Mouse (Mus musculus) cerebellum, adult 8-10 months (tissue): Measurements from ENCODE around the gene Rem2.

Experiments used
- DNase-seq: peaks from one replicate; pipeline ENCODE4 v3.0.0; 2022

Rem2 gene

DNA sequence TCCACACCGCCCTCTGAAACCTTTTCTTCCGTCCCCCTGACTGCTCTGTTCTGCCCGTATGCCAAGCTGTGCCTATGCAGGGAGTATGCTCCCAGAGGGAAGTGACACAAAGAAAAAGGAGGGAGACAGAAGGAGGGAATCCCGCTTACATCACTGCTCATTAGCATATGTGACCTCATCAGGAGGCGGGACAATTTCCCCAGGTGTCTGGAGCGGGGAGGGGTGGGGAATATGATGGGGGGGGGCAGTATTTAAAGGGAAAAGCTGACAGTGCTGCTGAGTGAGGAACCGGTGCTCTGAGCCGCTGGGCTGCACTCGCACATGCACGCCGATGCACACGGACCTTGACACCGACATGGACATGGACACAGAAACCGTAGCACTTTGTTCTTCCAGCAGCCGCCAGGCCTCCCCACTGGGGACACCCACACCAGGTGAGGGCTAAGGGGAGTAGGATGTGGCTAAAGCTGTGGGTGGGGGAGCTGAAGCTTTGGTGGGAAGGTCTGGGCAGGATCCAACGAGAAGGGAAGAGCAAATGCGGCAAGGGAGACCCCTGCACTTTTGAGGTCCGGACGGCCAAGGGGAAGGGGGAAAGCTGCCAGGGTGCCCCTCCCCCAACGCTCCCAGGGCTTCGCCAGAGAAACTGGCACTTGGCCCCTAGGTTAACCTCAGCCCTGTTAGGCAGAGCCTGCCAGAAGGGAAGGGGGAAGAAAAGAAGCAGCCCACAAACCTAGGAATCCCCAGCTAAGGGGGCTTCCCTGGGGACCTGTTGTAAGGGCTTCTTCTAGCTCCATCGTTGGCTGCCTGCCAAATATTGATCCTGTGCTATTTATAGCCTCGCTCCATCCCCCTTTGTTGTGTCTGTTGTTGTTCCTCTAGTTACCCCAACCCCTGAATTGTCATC, at the start of gene Rem2:
Gene Rem2, plus strand, starts transcription at position 160 of the 904 bp plus-strand sequence.
- DNase-seq, result peak; percentile 82

DNA sequence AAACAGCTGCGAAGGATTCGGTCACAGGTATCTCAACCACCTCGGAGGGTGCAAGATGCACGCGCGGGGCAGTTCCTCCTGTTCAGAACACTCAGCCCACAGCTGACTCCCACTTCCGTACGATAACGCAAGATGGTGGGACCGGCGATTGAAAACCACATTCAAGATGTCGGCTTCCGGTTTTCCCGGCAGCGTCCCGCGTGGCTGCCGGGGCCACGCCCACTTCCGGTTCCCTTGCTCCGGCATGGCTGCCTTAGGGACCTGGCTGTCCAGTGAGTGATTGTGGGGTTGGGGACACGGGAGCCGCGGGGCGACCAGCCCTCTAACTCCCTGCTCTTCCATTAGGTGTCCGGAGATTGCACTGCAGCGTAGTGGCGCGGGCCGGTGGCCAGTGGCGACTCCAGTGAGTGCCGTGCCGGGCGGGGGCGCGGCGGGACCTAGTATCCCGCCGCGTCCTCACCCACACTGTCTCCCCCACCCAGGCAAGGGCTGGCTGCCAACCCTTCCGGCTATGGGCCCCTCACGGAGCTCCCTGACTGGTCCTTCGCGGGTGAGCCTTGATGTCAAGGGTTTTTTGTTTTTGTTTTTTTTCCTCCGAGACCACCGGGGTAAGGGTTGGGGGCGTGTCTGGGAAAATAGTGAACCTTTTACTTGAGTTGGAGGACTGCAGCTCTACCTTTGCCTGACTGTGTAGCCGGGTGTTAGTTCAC, 49.1 kb upstream of the Rem2 start, which contains the start of gene Mrpl52:
Gene Mrpl52, plus strand, starts transcription at position 221 of the 710 bp plus-strand sequence.
- DNase-seq, result peak; percentile 85

DNA sequence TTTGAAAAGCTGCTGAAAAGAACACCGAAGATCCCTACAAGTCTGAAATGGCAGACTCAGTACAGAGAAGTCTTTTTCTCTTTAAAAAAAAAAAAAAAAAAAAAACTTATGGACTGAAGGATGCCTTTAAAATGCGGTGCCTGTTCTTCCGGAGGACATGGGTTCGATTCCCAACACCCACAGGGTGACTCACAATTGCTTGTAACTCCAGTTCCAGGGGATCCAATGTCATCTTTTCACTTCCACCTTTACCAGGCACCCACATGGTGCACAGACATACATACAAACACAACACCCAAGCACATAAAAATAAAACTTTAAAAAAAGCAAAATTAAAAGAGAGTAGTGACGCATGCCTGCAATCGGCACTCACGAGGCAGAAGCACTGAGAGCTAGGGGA, 48.2 kb upstream of the Rem2 start:
- no peak for DNase-seq

DNA sequence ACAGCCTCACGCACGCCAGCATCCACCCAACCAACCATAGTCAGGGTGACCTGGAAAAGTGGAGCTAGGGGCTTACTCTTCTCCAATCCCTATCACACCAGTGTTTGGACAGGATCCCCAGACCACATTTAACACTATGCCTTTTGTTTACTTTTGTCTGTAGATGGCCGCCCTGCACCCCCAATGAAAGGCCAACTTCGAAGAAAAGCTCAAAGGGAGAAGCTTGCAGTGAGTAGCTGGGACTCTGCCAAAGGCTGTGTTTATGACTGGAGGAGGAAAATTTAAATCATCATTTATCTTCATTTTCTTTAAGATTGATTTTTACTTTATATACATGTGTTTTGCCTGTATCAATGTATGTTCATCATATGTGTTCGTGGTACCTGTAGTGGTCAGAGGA, 47.5 kb upstream of the Rem2 start:
- DNase-seq, result no peak

DNA sequence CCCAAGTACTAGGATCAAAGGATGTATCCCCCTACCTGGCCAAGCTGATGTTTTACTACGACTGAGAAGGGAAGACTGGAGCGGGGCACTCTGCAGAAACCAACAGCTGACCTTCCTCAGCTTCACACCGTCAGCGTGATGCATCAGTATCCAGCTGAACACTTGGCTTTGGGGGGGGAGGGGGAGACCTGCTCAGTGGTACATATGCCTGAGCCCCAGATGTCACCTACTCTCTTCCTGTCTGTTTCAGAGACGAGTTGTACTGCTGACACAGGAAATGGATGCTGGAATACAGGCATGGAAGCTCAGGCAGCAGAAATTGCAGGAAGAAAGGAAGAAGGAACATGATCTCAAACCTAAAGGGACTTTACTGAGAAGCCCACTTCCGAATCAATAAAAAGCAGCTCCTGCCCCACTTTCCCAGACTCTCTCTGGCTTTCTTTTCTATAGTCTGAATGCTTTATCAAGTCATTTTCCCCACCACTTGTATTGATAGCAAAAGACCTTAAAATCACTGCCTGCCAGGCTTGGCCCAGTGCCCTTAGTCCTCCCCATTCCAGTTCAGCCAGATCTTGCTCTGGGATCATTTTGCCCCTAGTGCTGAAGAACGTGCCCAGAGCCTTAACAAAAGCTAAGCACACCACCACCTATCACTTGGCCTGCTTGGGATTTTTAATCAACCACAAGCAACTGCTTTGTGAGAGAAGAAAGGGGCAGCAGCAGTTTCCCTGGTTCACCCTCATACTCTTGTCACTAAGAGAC, 46.4 kb upstream of the Rem2 start:
- no peak for DNase-seq

DNA sequence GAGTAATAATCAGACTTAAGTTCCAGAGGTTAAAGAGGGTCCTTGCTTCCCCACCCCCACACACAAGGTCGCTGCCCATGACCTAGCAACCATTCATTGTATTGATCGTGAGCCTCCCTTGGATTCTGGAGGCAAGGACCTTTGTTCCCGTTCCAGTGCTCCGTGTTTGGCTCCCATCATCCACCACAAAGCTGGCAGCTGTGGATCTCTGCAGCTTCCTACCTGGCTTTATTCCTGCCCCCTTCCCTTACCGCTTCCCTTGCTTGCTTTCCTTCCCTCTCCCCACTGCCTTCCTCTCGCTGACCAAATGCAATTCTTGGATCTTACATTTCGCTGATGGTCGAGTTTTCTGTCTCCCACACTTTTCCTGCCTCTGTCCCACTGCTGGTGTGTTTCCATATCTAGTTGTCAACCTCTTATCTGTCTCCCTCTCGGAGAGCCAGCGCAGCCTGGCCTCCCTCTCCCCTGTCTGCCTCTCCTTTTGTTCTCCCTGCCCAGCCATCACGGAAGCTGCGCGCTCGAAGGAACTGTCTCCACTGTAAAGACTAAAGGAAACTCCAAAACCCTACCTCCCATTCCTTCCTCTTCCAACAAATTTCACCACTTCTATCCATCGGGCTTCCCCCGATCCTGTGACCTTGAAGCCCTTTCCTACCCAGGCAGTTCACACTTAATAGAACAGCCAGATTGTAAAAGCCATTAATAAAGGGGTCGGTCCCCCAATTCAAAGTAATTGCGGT, 45.3 kb upstream of the Rem2 start:
- DNase-seq, result no peak

DNA sequence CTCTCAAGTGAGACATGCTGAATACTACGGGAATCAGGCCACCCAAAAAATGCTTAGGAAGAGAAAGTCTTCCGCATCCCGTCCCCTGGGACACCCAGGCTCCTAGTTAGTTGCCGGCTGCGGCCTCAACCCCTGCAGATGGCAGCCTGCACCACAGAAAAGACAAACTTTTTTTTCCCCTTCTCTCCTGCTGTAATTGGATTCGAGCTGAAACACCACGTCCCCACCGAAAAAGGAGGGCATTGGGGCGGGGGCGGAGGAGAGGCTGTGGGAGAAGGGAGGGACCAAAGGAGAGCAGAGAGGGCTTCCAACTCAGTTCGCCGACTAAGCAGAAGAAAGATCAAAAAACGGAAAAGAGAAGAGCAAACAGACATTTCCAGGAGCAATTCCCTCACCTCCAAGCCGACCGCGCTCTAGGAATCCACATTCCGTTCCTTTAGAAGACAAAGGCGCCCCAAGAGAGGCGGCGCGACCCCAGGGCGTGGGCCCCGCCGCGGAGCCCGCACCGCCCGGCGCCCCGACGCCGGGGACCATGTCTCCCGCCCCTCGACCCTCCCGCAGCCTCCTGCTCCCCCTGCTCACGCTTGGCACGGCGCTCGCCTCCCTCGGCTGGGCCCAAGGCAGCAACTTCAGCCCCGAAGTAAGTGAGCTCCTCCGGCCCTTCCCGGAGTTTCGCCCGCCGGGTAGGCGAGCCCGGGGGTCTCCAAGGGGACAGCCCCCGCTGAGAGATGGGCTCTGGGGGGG, 44.4 kb upstream of the Rem2 start, which contains the start of gene Mmp14:
Gene Mmp14, plus strand, starts transcription at position 279 of the 744 bp plus-strand sequence.
- no peak for DNase-seq

DNA sequence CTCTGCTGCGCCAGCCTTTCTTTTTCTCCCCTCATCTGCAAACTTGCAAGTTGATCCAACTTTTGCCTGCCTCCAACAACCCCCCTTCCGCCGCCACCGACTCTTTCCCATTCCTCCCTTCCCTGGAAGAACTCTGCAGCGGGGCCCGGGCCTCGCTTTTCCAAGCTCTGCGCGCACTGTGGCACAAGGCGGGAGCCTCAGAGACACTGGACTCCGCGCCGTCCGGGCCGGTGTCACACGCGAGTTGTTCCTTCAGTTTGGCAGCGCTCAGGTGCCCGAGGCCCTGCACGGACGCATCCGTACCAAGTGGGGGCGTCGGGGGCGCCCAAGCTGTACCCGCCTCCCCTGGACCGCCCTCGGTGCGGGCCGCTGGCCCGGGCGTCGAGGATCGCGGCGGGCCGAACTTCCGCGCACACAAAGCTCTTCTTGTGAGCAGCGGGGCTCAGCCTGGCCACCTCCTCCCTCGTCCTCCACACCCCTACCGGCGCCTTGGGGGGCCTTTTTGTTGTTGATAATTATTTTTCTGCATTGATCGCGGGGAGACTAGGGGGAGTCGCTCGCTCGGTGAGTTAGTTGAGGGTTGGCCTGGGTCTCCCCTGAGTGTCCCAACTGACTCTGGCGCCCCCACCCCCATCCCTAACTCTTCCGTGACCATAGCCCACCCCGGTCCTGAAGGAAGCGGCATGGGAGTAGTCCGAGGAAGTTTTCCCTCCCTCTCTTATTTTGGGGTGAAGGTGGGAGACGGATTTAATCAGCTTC, 43.6 kb upstream of the Rem2 start:
- no peak for DNase-seq

DNA sequence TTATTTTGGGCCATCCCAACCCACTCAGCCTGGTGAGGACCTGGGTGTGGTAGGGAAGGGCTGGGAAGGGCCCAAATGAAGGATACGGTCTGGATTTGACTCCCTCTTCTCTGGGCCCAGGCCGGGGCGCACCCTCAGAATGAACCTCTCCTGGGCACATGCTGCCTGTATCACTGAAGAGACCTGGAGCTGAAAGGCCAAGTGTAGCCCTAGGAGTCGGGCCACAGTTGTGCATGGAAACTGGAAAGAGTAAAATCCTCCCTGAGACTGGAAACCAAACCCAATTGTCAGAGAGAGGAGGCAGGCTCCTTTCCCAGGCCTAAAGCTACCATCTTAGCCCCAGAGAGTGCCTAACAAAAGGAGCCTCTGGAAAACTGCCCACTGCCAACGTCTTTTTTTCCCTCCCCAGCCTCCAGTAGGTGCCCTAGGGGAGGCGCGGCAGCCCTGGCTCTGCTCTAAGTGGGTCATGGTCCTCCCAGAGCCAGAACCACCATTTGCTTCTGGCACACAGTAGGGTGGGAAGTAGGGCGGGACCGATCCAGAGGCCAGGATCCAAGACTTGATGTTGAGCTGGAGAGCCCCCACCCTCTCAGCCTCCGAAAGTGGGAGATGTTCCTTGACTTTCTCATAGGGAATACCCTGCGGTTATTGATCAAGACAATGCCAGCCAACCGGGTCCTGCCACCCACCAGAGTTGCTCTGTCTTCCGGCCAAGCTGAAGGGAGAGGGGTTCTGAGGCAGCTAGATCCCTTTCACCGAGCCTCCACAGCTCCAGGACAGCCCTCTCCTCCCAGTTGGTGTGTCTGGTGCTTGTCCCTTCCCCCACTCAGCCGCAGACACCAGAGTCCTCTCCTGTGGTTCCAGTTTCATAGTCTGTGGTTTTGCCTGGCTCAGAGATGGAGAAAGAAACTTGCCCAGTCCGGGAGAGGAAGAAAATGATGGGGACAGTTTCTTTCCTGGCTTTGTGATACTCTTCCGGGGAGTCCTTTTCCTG, 42.8 kb upstream of the Rem2 start:
- no peak for DNase-seq

DNA sequence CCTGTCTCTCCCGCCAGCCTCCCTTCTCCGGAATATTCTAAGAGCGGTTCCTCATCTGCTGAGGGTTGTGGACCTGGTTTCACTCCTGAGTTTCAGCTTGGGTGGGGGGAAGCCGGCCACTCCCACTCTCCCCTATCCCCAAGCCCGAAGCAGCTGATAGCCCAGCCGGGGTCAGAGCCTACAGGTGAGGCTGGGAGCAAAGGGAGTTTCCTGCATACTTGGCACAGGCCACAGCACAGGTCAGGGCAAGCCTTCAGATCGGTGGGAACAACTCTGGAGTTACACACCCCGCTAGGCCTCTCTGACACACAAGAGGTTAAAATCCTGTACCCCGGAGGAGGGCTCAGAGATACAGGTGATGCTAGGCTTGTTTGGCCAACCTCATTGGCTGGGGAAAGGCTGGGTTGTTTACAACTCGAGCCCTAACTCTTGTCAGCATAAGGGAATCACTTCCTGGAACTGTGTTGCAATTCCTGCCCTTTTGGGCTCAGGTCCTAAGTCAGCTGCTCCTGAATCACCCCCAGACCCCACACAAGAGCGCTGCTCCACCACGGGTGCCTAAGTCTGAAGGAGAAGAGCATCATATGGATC, 41.9 kb upstream of the Rem2 start:
- DNase-seq, result no peak

DNA sequence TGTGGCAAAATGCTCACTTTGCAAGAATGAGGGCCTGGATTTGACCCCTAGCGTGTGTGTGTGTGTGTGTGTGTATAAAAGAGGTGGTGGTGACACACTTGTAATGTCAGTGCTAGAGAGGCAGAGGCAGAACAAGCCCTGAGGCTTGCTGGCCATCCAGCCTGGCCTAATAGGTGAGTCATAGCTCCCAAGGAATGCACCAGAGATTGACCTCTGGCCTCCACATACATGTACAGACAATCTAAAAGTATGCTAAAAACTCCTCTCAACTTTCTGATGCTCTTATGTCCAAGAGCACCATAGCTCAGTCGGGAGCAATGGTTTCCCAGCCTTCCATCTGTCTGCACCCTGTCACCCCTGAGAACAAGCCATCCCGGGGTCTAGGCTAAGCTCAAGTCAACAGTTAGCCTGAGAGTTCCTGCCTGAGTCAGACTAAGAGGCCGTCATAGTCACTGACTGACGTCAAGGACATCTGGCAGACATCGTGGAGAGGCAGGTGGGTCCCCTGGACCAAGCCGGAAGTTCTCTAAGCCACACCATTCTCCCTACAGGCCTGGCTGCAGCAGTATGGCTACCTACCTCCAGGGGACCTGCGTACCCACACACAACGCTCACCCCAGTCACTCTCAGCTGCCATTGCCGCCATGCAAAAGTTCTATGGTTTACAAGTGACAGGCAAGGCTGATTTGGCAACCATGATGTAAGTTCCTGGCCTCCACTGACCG, 40.5 kb upstream of the Rem2 start:
- DNase-seq, result no peak

DNA sequence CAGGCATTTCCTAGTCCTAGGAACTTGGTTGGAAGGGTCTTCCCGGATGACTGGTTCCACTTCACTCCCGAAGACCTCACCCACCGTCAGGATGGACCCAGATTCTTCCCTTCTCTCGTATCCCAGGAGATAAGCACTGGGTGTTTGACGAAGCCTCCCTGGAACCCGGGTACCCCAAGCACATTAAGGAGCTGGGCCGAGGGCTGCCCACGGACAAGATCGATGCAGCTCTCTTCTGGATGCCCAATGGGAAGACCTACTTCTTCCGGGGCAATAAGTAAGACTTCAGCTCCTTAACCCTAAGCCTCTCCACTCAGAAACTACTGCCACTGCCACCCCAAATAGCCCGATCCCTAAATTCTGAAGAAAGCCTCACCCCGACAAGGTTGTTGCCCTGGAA, 36.7 kb upstream of the Rem2 start:
- no peak for DNase-seq

DNA sequence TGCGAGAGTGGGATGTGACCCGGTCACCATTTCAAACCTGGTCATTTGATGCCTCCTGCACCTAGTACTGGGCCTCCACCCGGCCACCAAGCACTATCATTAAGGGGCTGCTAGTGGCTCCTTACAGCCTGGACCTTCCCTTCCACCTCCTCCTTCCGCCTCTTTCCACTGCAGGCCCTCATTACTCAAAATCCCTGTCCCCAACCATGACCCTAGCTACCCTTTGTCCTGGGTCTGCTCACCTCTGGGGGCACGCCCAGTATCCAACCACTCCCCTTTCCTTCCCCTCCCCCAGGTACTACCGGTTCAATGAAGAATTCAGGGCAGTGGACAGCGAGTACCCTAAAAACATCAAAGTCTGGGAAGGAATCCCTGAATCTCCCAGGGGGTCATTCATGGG, 36.3 kb upstream of the Rem2 start:
- DNase-seq, result no peak

DNA sequence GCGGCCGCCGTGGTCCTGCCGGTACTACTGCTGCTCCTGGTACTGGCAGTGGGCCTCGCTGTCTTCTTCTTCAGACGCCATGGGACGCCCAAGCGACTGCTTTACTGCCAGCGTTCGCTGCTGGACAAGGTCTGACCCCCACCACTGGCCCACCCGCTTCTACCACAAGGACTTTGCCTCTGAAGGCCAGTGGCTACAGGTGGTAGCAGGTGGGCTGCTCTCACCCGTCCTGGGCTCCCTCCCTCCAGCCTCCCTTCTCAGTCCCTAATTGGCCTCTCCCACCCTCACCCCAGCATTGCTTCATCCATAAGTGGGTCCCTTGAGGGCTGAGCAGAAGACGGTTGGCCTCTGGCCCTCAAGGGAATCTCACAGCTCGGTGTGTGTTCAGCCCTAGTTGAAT, 35.4 kb upstream of the Rem2 start:
- no peak for DNase-seq

DNA sequence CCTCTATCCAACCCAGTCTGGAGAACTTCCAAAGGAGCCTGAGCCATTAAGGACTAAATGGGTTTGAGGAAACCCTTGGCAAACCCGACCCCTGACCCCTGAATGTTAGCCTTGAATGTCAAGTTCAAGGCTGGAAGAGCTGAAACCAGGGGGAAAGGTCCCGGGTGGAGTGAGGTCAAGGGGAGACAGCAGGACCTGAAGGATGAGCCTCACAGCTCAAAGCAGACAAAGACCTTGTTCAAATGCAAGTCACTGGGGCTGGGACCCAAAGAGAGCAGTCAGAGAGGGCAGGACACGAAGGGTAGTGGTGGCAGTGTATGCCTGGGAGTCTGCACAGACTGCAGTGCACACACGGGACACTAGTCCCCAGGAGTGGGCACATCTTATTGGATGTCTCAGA, 34.5 kb upstream of the Rem2 start:
- DNase-seq, result no peak

DNA sequence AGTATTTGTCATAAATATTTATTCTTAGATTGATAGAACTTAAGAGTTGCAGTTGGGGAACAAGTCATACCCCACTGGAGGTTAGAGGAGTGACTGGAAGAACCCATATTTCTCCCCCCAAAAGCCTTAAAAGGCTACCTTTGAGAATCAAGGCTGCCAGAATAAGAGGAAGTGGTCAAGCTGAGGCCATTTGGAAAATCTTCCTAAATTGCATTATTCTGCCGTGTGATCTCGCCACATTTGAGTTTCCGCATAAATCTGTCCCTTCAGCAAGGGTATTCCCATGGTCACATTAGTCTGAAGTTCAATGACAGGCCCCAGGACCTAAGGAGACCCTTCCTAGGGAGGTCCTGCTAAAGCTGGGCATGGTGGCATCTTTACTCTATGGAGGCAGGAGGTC, 33.4 kb upstream of the Rem2 start:
- DNase-seq, result no peak

DNA sequence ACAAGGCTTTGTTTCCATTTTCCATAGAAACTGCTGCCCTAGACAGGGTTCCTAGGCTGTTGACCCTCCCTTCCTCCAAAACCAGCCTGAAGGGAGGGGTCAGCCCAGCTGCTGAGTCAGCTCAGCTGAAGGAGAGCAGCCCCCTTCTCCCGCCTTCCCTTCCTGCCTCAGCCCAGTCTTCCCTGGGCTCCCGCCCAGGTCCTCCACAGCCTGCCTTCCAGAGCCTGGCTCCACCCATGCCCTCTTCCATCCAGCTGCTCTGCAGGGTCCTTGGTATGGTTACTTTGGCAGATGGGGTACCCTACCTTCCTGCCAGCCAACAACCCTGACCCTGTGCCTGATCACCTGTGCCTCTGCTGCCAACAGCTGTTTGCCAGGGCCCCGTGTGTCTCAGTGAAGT, 32.7 kb upstream of the Rem2 start:
- no peak for DNase-seq
